Mouse (Mus musculus): ENCODE results near the gene Cdh20. TPM values are rescaled to one million over a fixed set of nuclear protein-coding genes. Genes with fewer than 3 reads are reported as not detected.
A peak's percentile ranks its signal among the peaks of the same experiment; 100 is the strongest.

Gene Cdh20
- polyA plus RNA-seq, 1 experiment, result not detected

DNA sequence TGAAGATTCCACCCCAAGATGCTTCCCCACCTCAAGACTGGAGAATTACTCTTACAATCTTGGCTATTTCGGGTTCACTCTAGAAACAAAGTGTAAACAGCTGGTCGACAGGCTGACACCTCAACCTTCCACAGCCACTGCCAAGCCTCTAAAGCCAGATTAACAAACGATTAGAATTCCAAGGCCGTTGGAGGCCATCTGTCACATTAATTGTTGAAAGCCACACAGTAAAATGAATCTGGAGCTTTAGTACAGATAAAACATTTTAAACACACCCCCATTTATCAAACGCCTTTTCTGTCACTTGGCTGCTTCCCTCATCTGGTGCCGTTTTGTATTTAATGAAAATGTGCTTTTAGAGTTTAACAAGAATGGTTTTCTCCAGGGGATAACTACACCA lies 188.7 kb downstream of the Cdh20 start:
- Histone ChIP-seq H3K4me1 (ENCODE audit: control insufficient read depth, insufficient read depth, low read length) (no peaks in the 10 kb centered on the region), H3K27ac (ENCODE audit: insufficient read depth, low read depth, low read length) (no peak overlapping the region), H3K4me3 (ENCODE audit: insufficient read depth, low read length) (no peak overlapping the region)
- no peak for TF ChIP-seq POLR2A (IDR thresholded peaks at IDR 0.05; ENCODE audit: borderline replicate concordance, low read depth, low read length)
- no peak for TF ChIP-seq CTCF (IDR thresholded peaks at IDR 0.05; ENCODE audit: low read depth, low read length)

DNA sequence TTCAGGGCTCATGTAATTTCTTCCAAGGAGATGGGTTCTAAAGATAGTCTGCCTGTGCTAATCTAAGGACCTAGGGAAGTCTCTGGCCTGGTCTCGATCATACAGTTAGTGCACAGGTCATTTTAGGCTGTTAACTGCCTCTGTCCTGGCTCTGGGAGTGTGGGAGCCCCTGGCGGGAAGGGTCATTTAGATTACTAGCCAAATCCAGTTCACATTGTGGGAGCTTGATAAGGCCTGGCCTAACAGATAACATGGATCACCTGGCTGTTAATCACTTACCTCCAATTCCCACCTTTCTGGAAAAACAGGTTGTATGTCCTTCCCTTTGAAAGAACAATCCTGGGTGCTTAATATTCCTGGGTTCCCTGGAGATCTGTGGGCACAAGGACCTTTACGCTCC lies 193.3 kb downstream of the Cdh20 start:
- H3K4me1 ChIP-seq (ENCODE audit: control insufficient read depth, insufficient read depth, low read length), result no peaks in the 10 kb centered on the region
- H3K4me3 ChIP-seq (ENCODE audit: insufficient read depth, low read length), result no peak overlapping the region
- TF ChIP-seq POLR2A (IDR thresholded peaks at IDR 0.05; ENCODE audit: borderline replicate concordance, low read depth, low read length) (no peak), CTCF (IDR thresholded peaks at IDR 0.05; ENCODE audit: low read depth, low read length) (no peak)
- H3K27ac ChIP-seq (ENCODE audit: insufficient read depth, low read depth, low read length), result no peak overlapping the region

DNA sequence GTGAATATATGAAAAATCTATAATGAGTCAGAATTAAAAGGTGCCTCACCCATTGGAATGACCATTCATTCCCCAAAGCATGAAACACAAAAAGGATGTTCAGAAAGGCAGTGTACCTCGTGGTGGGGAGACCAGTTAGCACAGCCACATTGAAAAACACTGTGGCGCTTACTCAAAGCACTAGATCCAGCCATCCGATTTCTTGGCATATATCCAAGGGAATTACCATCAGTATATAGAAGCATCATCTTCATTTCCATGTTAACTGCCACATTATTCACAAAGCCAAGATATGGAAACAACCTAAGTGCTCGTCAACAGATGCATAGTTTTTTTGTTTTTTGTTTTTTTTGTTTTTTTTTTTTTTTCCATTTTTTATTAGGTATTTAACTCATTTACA lies 193.9 kb downstream of the Cdh20 start:
- TF ChIP-seq POLR2A (IDR thresholded peaks at IDR 0.05; ENCODE audit: borderline replicate concordance, low read depth, low read length) (no peak), CTCF (IDR thresholded peaks at IDR 0.05; ENCODE audit: low read depth, low read length) (no peak)
- H3K27ac ChIP-seq (ENCODE audit: insufficient read depth, low read depth, low read length), result no peak overlapping the region
- no peak overlapping the region for H3K4me3 ChIP-seq (ENCODE audit: insufficient read depth, low read length)
- no peaks in the 10 kb centered on the region for H3K4me1 ChIP-seq (ENCODE audit: control insufficient read depth, insufficient read depth, low read length)

DNA sequence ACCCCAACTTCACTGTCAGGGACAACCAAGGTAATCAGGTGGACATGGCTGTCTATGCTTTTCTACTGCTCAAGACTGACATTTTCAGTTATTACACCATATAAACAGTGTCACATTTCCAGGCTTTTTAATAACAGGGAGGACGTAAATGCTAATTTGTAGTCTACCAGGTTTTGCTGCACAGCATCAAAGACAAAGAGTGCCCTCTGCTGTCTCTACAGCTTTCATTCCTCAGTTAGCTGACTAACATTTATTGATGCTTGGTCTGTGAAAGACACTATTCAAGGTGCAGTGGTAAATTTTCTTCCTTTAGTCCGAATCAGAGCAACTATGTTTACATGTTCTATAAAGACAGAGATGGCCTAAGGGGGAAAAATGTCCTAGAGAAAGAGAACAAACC lies 210.7 kb downstream of the Cdh20 start:
- no peak overlapping the region for H3K4me3 ChIP-seq (ENCODE audit: insufficient read depth, low read length)
- TF ChIP-seq CTCF (IDR thresholded peaks at IDR 0.05; ENCODE audit: low read depth, low read length) (no peak), POLR2A (IDR thresholded peaks at IDR 0.05; ENCODE audit: borderline replicate concordance, low read depth, low read length) (no peak)
- no peaks in the 10 kb centered on the region for H3K4me1 ChIP-seq (ENCODE audit: control insufficient read depth, insufficient read depth, low read length)
- H3K27ac ChIP-seq (ENCODE audit: insufficient read depth, low read depth, low read length), result no peak overlapping the region

GRCm38 (mm10) chr1:104980273-104980672 lies 211.9 kb downstream of the Cdh20 start:
- H3K4me1 ChIP-seq (ENCODE audit: control insufficient read depth, insufficient read depth, low read length), result no peaks in the 10 kb centered on the region
- TF ChIP-seq CTCF (IDR thresholded peaks at IDR 0.05; ENCODE audit: low read depth, low read length), result no peak
- TF ChIP-seq POLR2A (IDR thresholded peaks at IDR 0.05; ENCODE audit: borderline replicate concordance, low read depth, low read length), result no peak

GRCm38 (mm10) chr1:104986222-104986973 lies 218.1 kb downstream of the Cdh20 start:
- TF ChIP-seq CTCF (IDR thresholded peaks at IDR 0.05; ENCODE audit: low read depth, low read length) (no peak), POLR2A (IDR thresholded peaks at IDR 0.05; ENCODE audit: borderline replicate concordance, low read depth, low read length) (no peak)
- Histone ChIP-seq H3K4me3 (ENCODE audit: insufficient read depth, low read length) (no peak overlapping the region), H3K27ac (ENCODE audit: insufficient read depth, low read depth, low read length) (no peak overlapping the region), H3K4me1 (ENCODE audit: control insufficient read depth, insufficient read depth, low read length) (no peaks in the 10 kb centered on the region)

More at GRCm38 (mm10) chr1:104980273-104980672, 211.9 kb downstream of the Cdh20 start:
- no peak overlapping the region for H3K27ac ChIP-seq (ENCODE audit: insufficient read depth, low read depth, low read length)
- H3K4me3 ChIP-seq (ENCODE audit: insufficient read depth, low read length), result no peak overlapping the region

- no peak overlapping the region for H3K27ac ChIP-seq (ENCODE audit: insufficient read depth, low read depth, low read length)
- no peak for TF ChIP-seq POLR2A (IDR thresholded peaks at IDR 0.05; ENCODE audit: borderline replicate concordance, low read depth, low read length)
- TF ChIP-seq CTCF (IDR thresholded peaks at IDR 0.05; ENCODE audit: low read depth, low read length), result no peak
- no peaks in the 10 kb centered on the region for H3K4me1 ChIP-seq (ENCODE audit: control insufficient read depth, insufficient read depth, low read length)
- no peak overlapping the region for H3K4me3 ChIP-seq (ENCODE audit: insufficient read depth, low read length)
These were observed 219.2 kb downstream of the Cdh20 start for GRCm38 (mm10) chr1:104987526-104987925.

DNA sequence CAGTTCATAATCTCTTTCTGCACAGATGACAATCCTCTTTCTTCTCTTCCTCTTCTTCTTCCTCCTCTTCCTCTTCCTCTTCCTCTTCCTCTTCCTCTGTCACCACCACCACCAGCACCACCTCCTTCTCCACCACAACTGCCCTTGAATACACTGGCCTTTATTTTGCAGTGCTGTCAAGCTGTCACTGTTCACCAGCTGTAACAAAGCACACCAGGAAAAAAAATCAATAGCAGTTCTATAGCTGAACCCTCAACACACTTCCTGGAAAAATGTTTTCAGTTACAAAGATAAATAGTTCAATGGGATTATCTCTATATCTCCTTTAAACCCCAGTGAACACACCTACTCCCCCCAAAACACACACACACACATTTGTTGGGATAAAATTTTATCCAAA lies 224.1 kb downstream of the Cdh20 start:
- Histone ChIP-seq H3K4me1 (ENCODE audit: control insufficient read depth, insufficient read depth, low read length) (no peaks in the 10 kb centered on the region), H3K4me3 (ENCODE audit: insufficient read depth, low read length) (no peak overlapping the region), H3K27ac (ENCODE audit: insufficient read depth, low read depth, low read length) (no peak overlapping the region)
- TF ChIP-seq POLR2A (IDR thresholded peaks at IDR 0.05; ENCODE audit: borderline replicate concordance, low read depth, low read length), result no peak

DNA sequence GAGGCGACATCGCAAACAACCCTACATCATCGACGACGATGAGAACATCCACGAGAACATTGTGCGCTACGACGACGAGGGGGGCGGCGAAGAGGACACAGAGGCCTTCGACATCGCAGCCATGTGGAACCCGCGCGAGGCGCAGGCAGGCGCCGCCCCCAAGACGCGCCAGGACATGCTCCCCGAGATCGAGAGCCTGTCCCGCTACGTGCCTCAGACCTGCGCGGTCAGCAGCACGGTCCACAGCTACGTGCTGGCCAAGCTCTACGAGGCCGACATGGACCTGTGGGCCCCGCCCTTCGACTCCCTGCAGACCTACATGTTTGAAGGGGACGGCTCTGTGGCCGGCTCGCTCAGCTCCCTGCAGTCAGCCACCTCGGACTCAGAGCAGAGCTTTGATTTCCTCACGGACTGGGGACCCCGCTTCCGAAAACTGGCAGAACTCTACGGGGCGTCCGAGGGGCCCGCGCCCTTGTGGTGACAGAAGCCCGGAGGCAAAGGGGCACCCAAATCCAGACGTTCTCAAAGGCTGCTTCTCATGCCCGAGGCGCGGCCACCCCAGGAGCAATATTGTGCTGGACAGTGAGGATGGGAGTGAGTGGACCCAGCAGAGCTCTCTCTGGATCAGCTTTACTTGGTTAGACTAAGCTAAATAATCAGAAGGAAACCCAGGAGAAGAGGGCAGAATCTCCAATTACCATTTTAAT lies 225.7 kb downstream of the Cdh20 start:
- Histone ChIP-seq H3K4me3 (ENCODE audit: insufficient read depth, low read length) (peak overlapping the region; percentile 25; the same call in 1 of the 2 replicates), H3K4me1 (ENCODE audit: control insufficient read depth, insufficient read depth, low read length) (no peaks in the 10 kb centered on the region), H3K27ac (ENCODE audit: insufficient read depth, low read depth, low read length) (no peak overlapping the region)
- TF ChIP-seq CTCF (IDR thresholded peaks at IDR 0.05; ENCODE audit: low read depth, low read length), result no peak
- no peak for TF ChIP-seq POLR2A (IDR thresholded peaks at IDR 0.05; ENCODE audit: borderline replicate concordance, low read depth, low read length)

DNA sequence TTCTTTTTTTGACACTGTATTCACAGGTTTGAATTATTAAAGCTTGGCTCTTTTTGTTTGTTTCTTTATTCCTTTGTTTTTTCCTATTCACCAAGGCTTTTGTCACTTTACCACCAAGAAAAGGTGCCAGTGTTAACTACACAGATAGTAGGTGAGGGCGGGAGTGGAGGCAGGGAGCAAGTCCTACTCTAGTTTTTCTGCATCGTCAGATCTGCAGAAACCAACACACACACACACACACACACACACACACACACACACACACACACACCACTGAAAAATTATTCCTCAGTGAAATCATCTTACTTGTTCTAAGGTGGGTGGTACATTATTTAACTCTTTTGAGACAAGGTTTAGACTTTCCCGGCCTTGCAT lies 226.3 kb downstream of the Cdh20 start:
- H3K4me3 ChIP-seq (ENCODE audit: insufficient read depth, low read length), result no peak overlapping the region
- H3K27ac ChIP-seq (ENCODE audit: insufficient read depth, low read depth, low read length), result no peak overlapping the region
- no peak for TF ChIP-seq CTCF (IDR thresholded peaks at IDR 0.05; ENCODE audit: low read depth, low read length)
- no peak for TF ChIP-seq POLR2A (IDR thresholded peaks at IDR 0.05; ENCODE audit: borderline replicate concordance, low read depth, low read length)

More for the DNA sequence above, 226.3 kb downstream of the Cdh20 start:
- no peaks in the 10 kb centered on the region for H3K4me1 ChIP-seq (ENCODE audit: control insufficient read depth, insufficient read depth, low read length)
